Mouse (Mus musculus) cortical plate, adult 2 months (tissue): Measurements from ENCODE around the gene Ripk3. TPM values are rescaled to one million over a fixed set of nuclear protein-coding genes. Genes with fewer than 3 reads are reported as not detected.
"Not testable (repeated sequence)": the region's sequence is repeated elsewhere in the genome, so short reads cannot be mapped to it uniquely, and the experiment has no call there.

ENCODE experiments used
- H3K27ac ChIP-seq: fragments of 200-500 bp; 2 replicates; pipeline ENCODE4 v1.5.1; 2012; ENCODE audit warnings: low read length, control low read depth, inconsistent platforms; ENCODE audit not compliant: insufficient read depth
- H3K4me1 ChIP-seq: fragments of 200-500 bp; 2 replicates; pipeline ENCODE4 v1.6.1; 2011; ENCODE audit warnings: low read length; ENCODE audit not compliant: control insufficient read depth, insufficient read depth
- H3K4me3 ChIP-seq: fragments of 200-500 bp; 2 replicates; pipeline ENCODE4 v1.5.1; 2011; ENCODE audit warnings: mild to moderate bottlenecking, low read length, control low read depth; ENCODE audit not compliant: insufficient read depth
- CTCF ChIP-seq: fragments of 200-500 bp; IDR thresholded peaks from 2 replicates; pipeline ENCODE4 v1.5.1; 2011; ENCODE audit warnings: mild to moderate bottlenecking, control low read depth, low read length; ENCODE audit not compliant: insufficient read depth; ENCODE audit errors: extremely low read depth
- POLR2A ChIP-seq: fragments of 200-500 bp; IDR thresholded peaks from 2 replicates; pipeline ENCODE4 v1.6.1; 2011; ENCODE audit warnings: mild to moderate bottlenecking, low read length, control low read depth; ENCODE audit not compliant: insufficient read depth; ENCODE audit errors: extremely low read depth
- polyA plus RNA-seq: library from polyadenylated mRNA; depleted of rRNA; stranded (reverse); fragments of >200 nt; gene quantifications from 2 replicates; pipeline ENCODE4 v1.2.3, GENCODE M21; 2012

Gene Ripk3
- polyA plus RNA-seq, 1 experiment = 1.0 TPM

DNA sequence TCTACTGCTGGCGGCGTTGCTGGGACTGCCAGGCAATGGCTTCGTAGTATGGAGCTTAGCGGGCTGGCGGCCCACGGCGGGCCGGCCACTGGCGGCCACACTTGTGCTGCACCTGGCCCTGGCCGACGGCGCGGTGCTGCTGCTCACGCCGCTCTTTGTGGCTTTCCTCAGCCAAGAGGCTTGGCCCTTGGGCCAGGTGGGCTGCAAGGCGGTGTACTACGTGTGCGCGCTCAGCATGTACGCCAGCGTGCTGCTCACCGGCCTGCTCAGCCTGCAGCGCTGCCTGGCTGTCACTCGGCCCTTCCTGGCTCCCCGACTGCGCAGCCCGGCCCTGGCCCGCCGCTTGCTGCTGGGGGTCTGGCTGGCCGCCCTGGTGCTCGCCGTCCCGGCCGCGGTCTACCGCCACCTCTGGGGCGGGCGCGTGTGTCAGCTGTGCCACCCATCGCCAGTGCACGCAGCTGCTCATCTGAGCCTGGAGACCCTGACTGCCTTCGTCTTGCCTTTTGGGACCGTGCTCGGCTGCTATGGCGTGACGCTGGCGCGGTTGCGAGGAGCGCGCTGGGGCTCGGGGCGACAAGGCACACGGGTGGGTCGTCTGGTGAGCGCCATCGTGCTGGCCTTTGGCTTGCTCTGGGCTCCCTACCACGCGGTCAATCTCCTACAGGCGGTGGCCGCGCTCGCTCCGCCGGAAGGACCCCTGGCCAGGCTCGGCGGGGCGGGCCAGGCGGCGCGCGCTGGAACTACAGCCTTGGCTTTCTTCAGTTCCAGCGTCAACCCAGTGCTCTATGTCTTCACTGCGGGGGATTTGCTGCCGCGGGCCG lies 26.5 kb downstream of the Ripk3 start:
- Histone ChIP-seq H3K27ac (no peak overlapping the region), H3K4me3 (peak overlapping the region; percentile 59), H3K4me1 (no peaks in the 10 kb centered on the region)
- TF ChIP-seq POLR2A = 0 out of 2 replicates have a peak, but pooled peaks have one; percentile 19
- TF ChIP-seq CTCF = 0 out of 2 replicates have a peak, but pooled peaks have one; percentile 0

DNA sequence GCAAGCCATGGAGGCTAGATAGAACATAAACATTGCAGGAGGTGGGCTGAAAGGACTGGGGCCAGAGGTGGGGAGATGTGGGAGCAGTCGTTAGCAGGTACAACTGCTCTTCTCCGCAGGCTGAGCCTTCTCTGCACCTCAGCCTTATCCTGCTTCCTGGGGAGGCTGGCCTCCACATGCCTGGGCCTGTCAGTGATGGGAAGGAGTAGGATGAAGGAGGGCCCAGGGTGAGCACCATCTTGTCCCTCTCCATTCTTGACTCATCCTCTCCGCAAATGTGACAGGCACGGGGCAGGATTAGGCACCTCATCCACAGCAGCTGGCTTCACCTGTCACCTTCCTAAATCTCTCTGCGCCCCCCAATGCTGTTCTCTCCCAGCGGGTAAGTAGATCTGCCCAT lies 27.5 kb downstream of the Ripk3 start, which contains the start of gene Ltb4r2:
Gene Ltb4r2 (plus strand): TSS at position 266 of the 400 bp plus-strand sequence.
- Histone ChIP-seq H3K4me3 (peak within 1 kb of the TSS; percentile 59), H3K4me1 (no peaks in the 10 kb centered on the region), H3K27ac (no peak within 1 kb of the TSS)
- no peak for TF ChIP-seq CTCF

DNA sequence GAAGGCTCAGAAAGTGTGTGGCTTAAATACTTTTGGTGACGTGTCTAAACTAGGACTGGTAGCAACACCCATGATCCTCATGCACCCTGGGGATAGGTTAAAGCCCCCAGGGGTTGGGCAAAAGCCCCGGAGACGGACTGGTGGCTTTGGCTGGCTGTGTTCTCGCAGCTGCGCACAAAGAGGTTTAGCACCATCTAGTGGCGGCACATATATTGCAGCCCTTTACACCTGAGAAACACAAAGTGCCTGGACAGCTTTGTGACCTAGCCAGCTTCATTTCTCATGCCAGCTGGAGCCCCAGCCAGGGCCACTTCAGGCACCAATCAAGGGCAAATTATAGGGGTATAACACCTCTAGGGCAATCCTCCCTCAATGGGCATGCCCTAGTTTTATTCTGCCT lies 28.5 kb downstream of the Ripk3 start:
- not testable (repeated sequence) for H3K4me3 ChIP-seq, H3K4me1 ChIP-seq, H3K27ac ChIP-seq
- peak; percentile 59 for TF ChIP-seq CTCF

DNA sequence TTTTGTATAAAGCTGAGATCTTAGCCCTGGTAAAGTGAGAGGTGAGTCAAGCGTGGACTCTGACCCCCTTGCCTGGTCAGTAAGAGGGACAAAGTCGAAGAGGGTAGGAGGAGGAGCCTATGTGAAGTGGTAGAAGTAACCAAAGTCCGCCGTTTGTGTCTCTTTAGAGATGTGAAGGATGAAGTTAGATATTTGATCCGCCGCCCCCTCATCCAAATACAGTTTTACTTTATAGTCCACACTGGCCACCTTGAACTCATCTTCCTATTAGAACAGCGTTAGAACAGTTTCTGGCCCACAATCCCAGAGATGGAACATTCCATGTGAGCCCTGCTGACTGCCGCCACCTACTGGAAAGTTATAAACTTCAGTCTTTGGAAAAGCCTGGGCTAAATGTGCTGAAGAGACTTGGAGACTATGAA lies 30.3 kb downstream of the Ripk3 start, which contains the start of gene Cideb:
Gene Cideb (minus strand): TSS at position 96 of the 422 bp plus-strand sequence.
- Histone ChIP-seq H3K27ac (no peak within 1 kb of the TSS), H3K4me3 (no peak within 1 kb of the TSS), H3K4me1 (no peaks in the 10 kb centered on the region)
- TF ChIP-seq CTCF = peak; percentile 54
- TF ChIP-seq POLR2A = no peak

DNA sequence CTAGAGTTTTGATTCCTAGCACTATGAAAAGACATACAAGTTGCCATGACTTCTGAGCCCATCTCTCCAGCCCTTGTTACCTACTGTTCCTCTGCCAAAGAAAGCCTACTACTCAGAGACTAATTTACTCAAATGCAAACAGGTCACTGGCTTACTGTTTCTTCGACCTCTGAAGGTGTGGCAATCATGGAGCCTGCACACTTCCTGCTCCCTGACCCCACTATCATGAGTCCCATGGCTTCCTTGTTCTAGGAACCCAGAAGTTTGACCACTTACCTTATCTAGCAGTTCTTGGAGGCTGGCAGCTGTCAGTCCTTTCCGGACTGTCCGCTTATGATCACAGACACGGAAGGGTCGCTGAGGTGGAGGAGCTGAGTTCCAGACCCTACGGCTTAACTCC lies 31.1 kb downstream of the Ripk3 start:
- no peak overlapping the region for H3K4me3 ChIP-seq
- H3K4me1 ChIP-seq = no peaks in the 10 kb centered on the region
- TF ChIP-seq POLR2A = no peak
- no peak for TF ChIP-seq CTCF
- H3K27ac ChIP-seq = no peak overlapping the region

DNA sequence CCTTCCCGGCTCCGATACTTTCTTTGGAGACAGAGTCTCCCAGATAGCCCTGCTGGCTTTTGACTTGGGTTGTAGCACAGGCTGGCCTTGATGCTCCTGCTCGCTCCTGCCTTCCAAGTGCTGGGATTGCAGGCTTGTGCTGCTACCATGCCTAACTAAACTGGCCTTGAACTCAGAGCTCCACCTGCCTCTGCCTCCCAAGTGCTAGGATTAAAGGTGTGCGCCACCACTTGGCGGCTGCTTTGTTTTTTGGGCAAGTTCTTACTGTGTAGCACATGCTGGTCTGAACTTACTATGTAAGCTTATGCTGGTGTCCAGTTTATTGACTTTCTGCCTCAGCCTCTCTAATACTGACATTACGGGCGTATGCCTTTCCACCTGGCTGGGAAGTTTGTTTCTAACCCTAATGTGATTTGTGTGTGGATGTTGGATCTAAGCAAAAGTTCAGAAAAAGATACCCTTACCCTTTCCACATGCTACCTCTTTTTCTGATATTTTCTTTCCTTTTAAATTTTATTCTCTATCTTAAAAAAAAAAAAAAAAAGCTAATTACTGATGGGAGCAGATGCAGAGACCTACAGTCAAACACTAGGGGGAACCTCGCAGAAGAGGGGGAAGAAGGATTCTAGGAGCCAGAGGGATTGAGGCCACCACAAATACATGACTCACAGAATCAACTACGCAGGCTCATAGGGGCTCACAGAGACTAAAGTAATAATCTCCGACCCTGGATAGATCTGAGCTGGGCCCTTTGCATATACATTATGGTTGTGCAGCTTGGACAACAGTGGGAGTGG lies 41.4 kb downstream of the Ripk3 start:
- TF ChIP-seq CTCF (no peak), POLR2A (no peak)
- Histone ChIP-seq H3K4me1 (peaks cover 2% of the 10 kb centered on the region; the same call in 1 of the 2 replicates), H3K27ac (no peak overlapping the region)

DNA sequence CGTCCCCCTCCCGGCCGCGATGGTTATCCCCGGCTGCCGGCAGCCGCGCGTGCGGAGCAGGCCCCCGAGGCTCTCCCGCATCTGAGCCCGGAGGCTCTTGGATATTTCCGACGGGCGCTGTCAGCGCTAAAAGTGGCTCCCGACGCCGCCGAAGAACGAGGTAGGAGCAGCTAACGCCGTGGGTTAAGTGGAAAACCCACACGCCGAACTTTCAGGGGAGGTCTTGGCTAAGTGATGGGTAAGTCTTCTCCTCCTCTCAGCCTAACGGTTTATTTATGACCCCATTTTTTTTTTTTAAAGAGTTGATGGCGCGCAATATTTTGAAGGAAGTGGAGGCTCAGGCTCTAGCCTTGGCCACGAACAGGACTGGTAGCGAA lies 42.8 kb downstream of the Ripk3 start:
- TF ChIP-seq POLR2A (no peak), CTCF (no peak)
- H3K4me3 ChIP-seq = peak overlapping the region; percentile 65
- H3K27ac ChIP-seq = no peak overlapping the region
- peaks cover 2% of the 10 kb centered on the region; the same call in 1 of the 2 replicates for H3K4me1 ChIP-seq

More for the DNA sequence above, 41.4 kb downstream of the Ripk3 start:
- H3K4me3 ChIP-seq = no peak overlapping the region

DNA sequence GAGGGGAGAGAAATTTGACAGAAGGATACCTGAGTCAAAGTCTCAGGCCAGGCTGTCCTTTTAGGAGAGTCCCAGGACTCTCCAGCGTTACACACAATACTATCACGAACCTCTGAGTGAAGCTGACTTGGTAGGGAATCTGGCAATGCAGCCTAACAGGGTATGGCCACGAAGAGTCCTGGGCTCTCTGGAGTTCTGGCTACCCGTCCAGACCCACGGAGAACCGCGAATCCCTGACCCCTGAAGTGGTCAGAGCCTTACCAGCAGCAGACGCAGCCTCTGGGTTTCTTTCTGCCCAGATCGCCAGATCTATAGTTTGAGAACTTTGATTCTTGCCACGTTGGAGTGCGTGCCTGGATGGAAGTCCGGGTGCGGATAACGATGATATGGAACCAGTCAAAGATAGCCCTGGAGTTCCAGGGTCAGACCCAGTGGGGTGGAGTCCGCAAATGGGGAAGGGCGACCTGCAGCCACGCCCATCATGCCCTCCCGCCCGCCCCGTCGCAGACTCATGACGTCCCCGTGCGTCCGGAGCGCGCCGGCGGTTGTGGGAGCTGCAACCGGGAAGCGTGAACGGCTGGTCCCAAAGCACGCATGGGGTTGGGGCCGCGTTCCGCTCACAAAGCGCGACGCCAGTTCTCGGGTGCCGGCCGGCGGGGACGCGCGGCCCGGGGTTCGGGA lies 43.3 kb downstream of the Ripk3 start, which contains the start of the genes Dhrs1 and Nop9:
Gene Dhrs1 (minus strand): TSS at position 511 of the 681 bp plus-strand sequence.
Gene Nop9 (plus strand): TSS at position 514 of the 681 bp plus-strand sequence.
- H3K4me1 ChIP-seq = peaks cover 2% of the 10 kb centered on the region; the same call in 1 of the 2 replicates
- H3K27ac ChIP-seq = no peak within 1 kb of the TSS
- H3K4me3 ChIP-seq = peak within 1 kb of the TSS; percentile 65
- TF ChIP-seq CTCF (no peak), POLR2A (peak; percentile 57; the same call in 1 of the 2 replicates)

DNA sequence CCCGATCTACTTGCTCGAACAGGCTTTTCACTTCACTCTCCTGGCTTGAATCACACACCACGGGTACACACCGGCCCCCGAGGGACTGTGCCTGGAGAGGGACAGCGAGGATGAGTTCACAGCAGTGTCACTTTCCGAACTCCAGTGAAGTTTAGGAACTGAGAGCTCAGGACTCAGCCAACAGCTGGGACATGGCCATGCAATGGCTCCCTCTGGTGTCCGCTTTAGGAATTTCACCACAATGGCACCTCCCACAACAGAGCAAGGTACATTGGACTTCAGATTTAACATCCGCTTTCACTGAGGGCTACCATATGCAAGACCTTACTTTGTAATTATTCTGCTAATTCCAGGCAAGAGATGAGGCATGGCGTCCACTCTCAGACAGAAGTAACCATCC lies 45.0 kb downstream of the Ripk3 start:
- H3K27ac ChIP-seq = no peak overlapping the region

More for the DNA sequence above, 45.0 kb downstream of the Ripk3 start:
- no peak for TF ChIP-seq POLR2A
- peak; percentile 97 for TF ChIP-seq CTCF
- peak overlapping the region; percentile 0; the same call in 1 of the 2 replicates for H3K4me3 ChIP-seq
- H3K4me1 ChIP-seq = peaks cover 2% of the 10 kb centered on the region; the same call in 1 of the 2 replicates
